ENCODE assay signal across 8 mouse cellular contexts in genomic region chr4:124849631-124850260, GRCm38 (mm10). TPM values are rescaled to one million over a fixed set of nuclear protein-coding genes. Genes with fewer than 3 reads are reported as not detected.
DNase-seq lines count a peak whose midpoint lies in the region; ATAC-seq and TF ChIP-seq lines count a peak whose summit lies in the region.

No protein-coding gene starts in this region.

- peak overlapping the region; percentile 87 for H3K4me3 ChIP-seq in ES-Bruce4 (ENCODE audit: low read depth, low read length)
- H3K4me3 ChIP-seq in embryonic facial prominence, embryonic 15.5 days (replicated peaks) = peak overlapping the region; percentile 76
- H3K4me3 ChIP-seq in heart, embryonic 10.5 days = peak overlapping the region; percentile 84
- peak overlapping the region; percentile 97 for H3K4me3 ChIP-seq in kidney, embryonic 14.5 days (ENCODE audit: low read length)
- H3K4me3 ChIP-seq in limb, embryonic 14.5 days (replicated peaks; ENCODE audit: low read length) = peak overlapping the region; percentile 94
- peak overlapping the region; percentile 100 for H3K4me3 ChIP-seq in neural tube, embryonic 11.5 days (ENCODE audit: low read depth, low read length)

- H3K9ac ChIP-seq in ES-Bruce4 (ENCODE audit: low read depth, poor library complexity, severe bottlenecking) = peak overlapping the region; percentile 95
- H3K9ac ChIP-seq in embryonic facial prominence, embryonic 15.5 days = peak overlapping the region; percentile 79
- peak overlapping the region; percentile 97 for H3K9ac ChIP-seq in kidney, embryonic 14.5 days (ENCODE audit: low read depth, low read length)
- H3K9ac ChIP-seq in limb, embryonic 14.5 days (ENCODE audit: low read depth, low read length, severe bottlenecking) = peak overlapping the region; percentile 87
- H3K9ac ChIP-seq in neural tube, embryonic 11.5 days (ENCODE audit: low read length) = peak overlapping the region; percentile 83

- DNase-seq in adrenal gland, postnatal 25 days = peak; percentile 46
- peak; percentile 85 for DNase-seq in heart, embryonic 10.5 days (ENCODE audit: low spot score)
- DNase-seq in limb, embryonic 14.5 days (ENCODE audit: low spot score) = peak; percentile 78
- no peak for DNase-seq in neural tube, embryonic 11.5 days (ENCODE audit: low spot score)
- no peak for DNase-seq in natural killer cell, adult 2 months (ENCODE audit: low spot score in 2 of 2)

- peaks cover 20% of the 10 kb centered on the region for H3K36me3 ChIP-seq in ES-Bruce4 (ENCODE audit: control insufficient read depth, insufficient read depth, low read length, poor library complexity, severe bottlenecking)
- peaks cover 23% of the 10 kb centered on the region for H3K36me3 ChIP-seq in embryonic facial prominence, embryonic 15.5 days
- H3K36me3 ChIP-seq in heart, embryonic 10.5 days = peaks cover 40% of the 10 kb centered on the region
- H3K36me3 ChIP-seq in kidney, embryonic 14.5 days (ENCODE audit: control insufficient read depth, insufficient read depth, low read length) = peaks cover 21% of the 10 kb centered on the region; the same call in 1 of the 2 replicates
- H3K36me3 ChIP-seq in limb, embryonic 14.5 days (ENCODE audit: control insufficient read depth, insufficient read depth, low read length) = peaks cover 37% of the 10 kb centered on the region
- H3K36me3 ChIP-seq in neural tube, embryonic 11.5 days (ENCODE audit: control insufficient read depth, insufficient read depth, low read length) = peaks cover 2% of the 10 kb centered on the region

- H3K9me3 ChIP-seq in ES-Bruce4 (replicated peaks; ENCODE audit: control insufficient read depth, insufficient read depth, low read length, poor library complexity, severe bottlenecking) = no peaks in the 10 kb centered on the region
- H3K9me3 ChIP-seq in embryonic facial prominence, embryonic 15.5 days (replicated peaks) = no peaks in the 10 kb centered on the region
- no peaks in the 10 kb centered on the region for H3K9me3 ChIP-seq in heart, embryonic 10.5 days
- H3K9me3 ChIP-seq in kidney, embryonic 14.5 days (ENCODE audit: control insufficient read depth, low read length) = no peaks in the 10 kb centered on the region
- no peaks in the 10 kb centered on the region for H3K9me3 ChIP-seq in limb, embryonic 14.5 days (ENCODE audit: control insufficient read depth, low read length)
- H3K9me3 ChIP-seq in neural tube, embryonic 11.5 days (ENCODE audit: control insufficient read depth, low read length) = no peaks in the 10 kb centered on the region

- no peak; the same call in 1 of the 2 replicates for ATAC-seq in embryonic facial prominence, embryonic 15.5 days (ENCODE audit: insufficient number of reproducible peaks, low FRiP score, low TSS enrichment, low read depth)
- ATAC-seq in kidney, embryonic 14.5 days (ENCODE audit: low FRiP score, low TSS enrichment) = peak; percentile 30
- peak; percentile 11; the same call in 1 of the 2 replicates for ATAC-seq in limb, embryonic 14.5 days (ENCODE audit: low FRiP score, low read depth)
- peak; percentile 60 for ATAC-seq in neural tube, embryonic 11.5 days (ENCODE audit: insufficient read depth, low FRiP score, low TSS enrichment)

- H3K27me3 ChIP-seq in ES-Bruce4 (ENCODE audit: control insufficient read depth, insufficient read depth, low read length, poor library complexity, severe bottlenecking) = no peaks in the 10 kb centered on the region
- no peaks in the 10 kb centered on the region for H3K27me3 ChIP-seq in embryonic facial prominence, embryonic 15.5 days
- no peaks in the 10 kb centered on the region for H3K27me3 ChIP-seq in heart, embryonic 10.5 days (ENCODE audit: insufficient read depth, poor library complexity, severe bottlenecking)
- no peaks in the 10 kb centered on the region for H3K27me3 ChIP-seq in kidney, embryonic 14.5 days (ENCODE audit: control insufficient read depth, insufficient read depth, low read length)
- H3K27me3 ChIP-seq in limb, embryonic 14.5 days (ENCODE audit: control insufficient read depth, insufficient read depth, low read length) = no peaks in the 10 kb centered on the region
- H3K27me3 ChIP-seq in neural tube, embryonic 11.5 days (ENCODE audit: control insufficient read depth, insufficient read depth, low read length) = no peaks in the 10 kb centered on the region

- TF ChIP-seq POLR2A in ES-Bruce4 (IDR thresholded peaks at IDR 0.05; ENCODE audit: insufficient read depth, low read length) = no peak
- TF ChIP-seq POLR2A in limb, embryonic 14.5 days (IDR thresholded peaks at IDR 0.05; ENCODE audit: borderline replicate concordance, extremely low read depth, insufficient read depth, insufficient read length) = no peak

- peaks cover 2% of the 10 kb centered on the region for H3K4me1 ChIP-seq in ES-Bruce4 (ENCODE audit: control insufficient read depth, insufficient read depth, low read length)
- H3K4me1 ChIP-seq in embryonic facial prominence, embryonic 15.5 days = peaks cover 29% of the 10 kb centered on the region
- H3K4me1 ChIP-seq in heart, embryonic 10.5 days = peaks cover 30% of the 10 kb centered on the region
- H3K4me1 ChIP-seq in kidney, embryonic 14.5 days (ENCODE audit: control insufficient read depth, insufficient read depth, low read length) = peaks cover 23% of the 10 kb centered on the region
- peaks cover 13% of the 10 kb centered on the region for H3K4me1 ChIP-seq in limb, embryonic 14.5 days (ENCODE audit: control insufficient read depth, insufficient read depth, low read length)
- peaks cover 11% of the 10 kb centered on the region for H3K4me1 ChIP-seq in neural tube, embryonic 11.5 days (ENCODE audit: control insufficient read depth, insufficient read depth, low read length)

- peak overlapping the region; percentile 81 for H3K4me2 ChIP-seq in embryonic facial prominence, embryonic 15.5 days (replicated peaks)
- H3K4me2 ChIP-seq in kidney, embryonic 14.5 days (replicated peaks; ENCODE audit: low read depth, low read length) = peak overlapping the region; percentile 92
- H3K4me2 ChIP-seq in limb, embryonic 14.5 days (replicated peaks; ENCODE audit: low read depth, low read length, severe bottlenecking) = peak overlapping the region; percentile 80
- H3K4me2 ChIP-seq in neural tube, embryonic 11.5 days (ENCODE audit: low read depth) = peak overlapping the region; percentile 83

- no peak for TF ChIP-seq CTCF in ES-Bruce4 (IDR thresholded peaks at IDR 0.05; ENCODE audit: low read depth, low read length)

- no peak for TF ChIP-seq EP300 in ES-Bruce4 (IDR thresholded peaks at IDR 0.05; ENCODE audit: insufficient read depth, low read depth, low read length)

- H3K27ac ChIP-seq in ES-Bruce4 (ENCODE audit: insufficient read depth, low read length) = 0 out of 2 replicates have a peak overlapping the region, but pooled peaks have one; percentile 12
- H3K27ac ChIP-seq in embryonic facial prominence, embryonic 15.5 days (replicated peaks) = peak overlapping the region; percentile 88
- H3K27ac ChIP-seq in heart, embryonic 10.5 days = peak overlapping the region; percentile 98
- H3K27ac ChIP-seq in kidney, embryonic 14.5 days (ENCODE audit: low read depth, low read length) = peak overlapping the region; percentile 88
- peak overlapping the region; percentile 91 for H3K27ac ChIP-seq in limb, embryonic 14.5 days (replicated peaks; ENCODE audit: low read depth, low read length)
- peak overlapping the region; percentile 93 for H3K27ac ChIP-seq in neural tube, embryonic 11.5 days (ENCODE audit: low read depth, low read length)

- WGBS in embryonic facial prominence, embryonic 15.5 days = 2% methylated on average over 23 of the region's 24 CpGs
- 5% methylated on average over 24 of the region's 24 CpGs for WGBS in heart, embryonic 10.5 days
- WGBS in kidney, embryonic 14.5 days = under 1% methylated on average over 24 of the region's 24 CpGs
- WGBS in limb, embryonic 14.5 days = 2% methylated on average over 20 of the region's 24 CpGs
- WGBS in neural tube, embryonic 11.5 days = 2% methylated on average over 24 of the region's 24 CpGs

RNA-seq across cellular contexts. Expression of gene Yrdc, which starts 0.7 kb away (rescaled TPM):
- 41.9 and 48.4 TPM in 2 replicates for polyA plus RNA-seq in ES-Bruce4 (2011; ENCODE audit: insufficient read depth, insufficient read length, low read depth, missing spikeins)
- 35.0 and 48.6 TPM in 2 replicates for total RNA-seq in adrenal gland, postnatal 25 days (2021)
- 37.3 and 37.6 TPM in 2 replicates for polyA plus RNA-seq in embryonic facial prominence, embryonic 15.5 days (2015; fragmentation: Nextera tagmentation; extraction: Ambion mirVana)
- polyA plus RNA-seq in heart, embryonic 10.5 days (2016; fragmentation: Nextera tagmentation; extraction: Ambion mirVana) = 25.8 and 39.3 TPM in 2 replicates
- 40.4 and 49.8 TPM in 2 replicates for polyA plus RNA-seq in kidney, embryonic 14.5 days (2014; fragmentation: Nextera tagmentation; extraction: Ambion mirVana)
- 54.6 and 64.5 TPM in 2 replicates for polyA plus RNA-seq in limb, embryonic 14.5 days (2012; rRNA removed)
- 48.6 and 50.6 TPM in 2 replicates for polyA plus RNA-seq in limb, embryonic 14.5 days (2014; fragmentation: Nextera tagmentation; extraction: Ambion mirVana)
- 50.8 and 58.1 TPM in 2 replicates for polyA plus RNA-seq in neural tube, embryonic 11.5 days (2014; fragmentation: Nextera tagmentation; extraction: Ambion mirVana)

RNA-seq across cellular contexts. Expression of gene 1110065P20Rik, which starts 1.2 kb away (rescaled TPM):
- polyA plus RNA-seq in ES-Bruce4 (2011; ENCODE audit: insufficient read depth, insufficient read length, low read depth, missing spikeins) = 15.1 and 16.0 TPM in 2 replicates
- 41.9 and 43.9 TPM in 2 replicates for total RNA-seq in adrenal gland, postnatal 25 days (2021)
- polyA plus RNA-seq in embryonic facial prominence, embryonic 15.5 days (2015; fragmentation: Nextera tagmentation; extraction: Ambion mirVana) = 57.9 and 59.1 TPM in 2 replicates
- 45.0 and 58.0 TPM in 2 replicates for polyA plus RNA-seq in heart, embryonic 10.5 days (2016; fragmentation: Nextera tagmentation; extraction: Ambion mirVana)
- 53.6 and 64.3 TPM in 2 replicates for polyA plus RNA-seq in kidney, embryonic 14.5 days (2014; fragmentation: Nextera tagmentation; extraction: Ambion mirVana)
- polyA plus RNA-seq in limb, embryonic 14.5 days (2012; rRNA removed) = 63.4 and 71.8 TPM in 2 replicates
- 67.5 and 70.5 TPM in 2 replicates for polyA plus RNA-seq in limb, embryonic 14.5 days (2014; fragmentation: Nextera tagmentation; extraction: Ambion mirVana)
- polyA plus RNA-seq in neural tube, embryonic 11.5 days (2014; fragmentation: Nextera tagmentation; extraction: Ambion mirVana) = 36.5 and 41.5 TPM in 2 replicates

RNA-seq across cellular contexts. Expression of gene Maneal, which starts 12.2 kb away (rescaled TPM):
- polyA plus RNA-seq in ES-Bruce4 (2011; ENCODE audit: insufficient read depth, insufficient read length, low read depth, missing spikeins) = 3.8 and 4.8 TPM in 2 replicates
- 4.1 and 6.4 TPM in 2 replicates for total RNA-seq in adrenal gland, postnatal 25 days (2021)
- polyA plus RNA-seq in embryonic facial prominence, embryonic 15.5 days (2015; fragmentation: Nextera tagmentation; extraction: Ambion mirVana) = 1.2 and 1.5 TPM in 2 replicates
- 0.09 and 0.11 TPM in 2 replicates for polyA plus RNA-seq in heart, embryonic 10.5 days (2016; fragmentation: Nextera tagmentation; extraction: Ambion mirVana)
- polyA plus RNA-seq in kidney, embryonic 14.5 days (2014; fragmentation: Nextera tagmentation; extraction: Ambion mirVana) = 0.66 and 0.81 TPM in 2 replicates
- 2.7 and 3.6 TPM in 2 replicates for polyA plus RNA-seq in limb, embryonic 14.5 days (2012; rRNA removed)
- 1.0 and 1.6 TPM in 2 replicates for polyA plus RNA-seq in limb, embryonic 14.5 days (2014; fragmentation: Nextera tagmentation; extraction: Ambion mirVana)
- polyA plus RNA-seq in neural tube, embryonic 11.5 days (2014; fragmentation: Nextera tagmentation; extraction: Ambion mirVana) = 9.1 and 11.8 TPM in 2 replicates

RNA-seq across cellular contexts. Expression of gene Epha10, which starts 31.0 kb away (rescaled TPM):
- 0.37 and 0.84 TPM in 2 replicates for polyA plus RNA-seq in ES-Bruce4 (2011; ENCODE audit: insufficient read depth, insufficient read length, low read depth, missing spikeins)
- 2.0 and 3.8 TPM in 2 replicates for total RNA-seq in adrenal gland, postnatal 25 days (2021)
- polyA plus RNA-seq in embryonic facial prominence, embryonic 15.5 days (2015; fragmentation: Nextera tagmentation; extraction: Ambion mirVana) = 0.04 and 0.09 TPM in 2 replicates
- polyA plus RNA-seq in heart, embryonic 10.5 days (2016; fragmentation: Nextera tagmentation; extraction: Ambion mirVana) = 0.08 TPM in 1 of 2 replicates, not detected in the other
- 0.10 and 0.23 TPM in 2 replicates for polyA plus RNA-seq in kidney, embryonic 14.5 days (2014; fragmentation: Nextera tagmentation; extraction: Ambion mirVana)
- polyA plus RNA-seq in limb, embryonic 14.5 days (2012; rRNA removed) = 0.21 and 0.24 TPM in 2 replicates
- polyA plus RNA-seq in limb, embryonic 14.5 days (2014; fragmentation: Nextera tagmentation; extraction: Ambion mirVana) = not detected in 2 replicates
- 3.7 and 4.0 TPM in 2 replicates for polyA plus RNA-seq in neural tube, embryonic 11.5 days (2014; fragmentation: Nextera tagmentation; extraction: Ambion mirVana)

RNA-seq across cellular contexts. Expression of gene Mtf1, which starts 47.8 kb away (rescaled TPM):
- 15.8 and 16.4 TPM in 2 replicates for polyA plus RNA-seq in ES-Bruce4 (2011; ENCODE audit: insufficient read depth, insufficient read length, low read depth, missing spikeins)
- total RNA-seq in adrenal gland, postnatal 25 days (2021) = 20.4 and 22.5 TPM in 2 replicates
- 10.9 and 11.2 TPM in 2 replicates for polyA plus RNA-seq in embryonic facial prominence, embryonic 15.5 days (2015; fragmentation: Nextera tagmentation; extraction: Ambion mirVana)
- 16.1 and 16.9 TPM in 2 replicates for polyA plus RNA-seq in heart, embryonic 10.5 days (2016; fragmentation: Nextera tagmentation; extraction: Ambion mirVana)
- 13.7 and 17.5 TPM in 2 replicates for polyA plus RNA-seq in kidney, embryonic 14.5 days (2014; fragmentation: Nextera tagmentation; extraction: Ambion mirVana)
- 9.3 and 10.3 TPM in 2 replicates for polyA plus RNA-seq in limb, embryonic 14.5 days (2012; rRNA removed)
- 9.8 and 10.1 TPM in 2 replicates for polyA plus RNA-seq in limb, embryonic 14.5 days (2014; fragmentation: Nextera tagmentation; extraction: Ambion mirVana)
- polyA plus RNA-seq in neural tube, embryonic 11.5 days (2014; fragmentation: Nextera tagmentation; extraction: Ambion mirVana) = 15.3 and 16.0 TPM in 2 replicates

Comparison
In these comparisons a context has a peak if more than half of its experiments do, and no peak if none do; other contexts are left out.
1. H3K27ac ChIP-seq: peak in every context shown above with its lines; median percentile 98 in heart, embryonic 10.5 days; 93 in neural tube, embryonic 11.5 days; 91 in limb, embryonic 14.5 days; 88 in embryonic facial prominence, embryonic 15.5 days; 88 in kidney, embryonic 14.5 days; 12 in ES-Bruce4.
2. DNase-seq: peak in adrenal gland, postnatal 25 days (single experiment), heart, embryonic 10.5 days (single experiment) and limb, embryonic 14.5 days (single experiment); none in neural tube, embryonic 11.5 days (single experiment) and natural killer cell, adult 2 months (0 of 2).
3. Peak in every context shown above with its lines, with median percentiles within 50 percentile points of each other: H3K4me3 ChIP-seq, H3K9ac ChIP-seq and H3K4me2 ChIP-seq.